Mouse (Mus musculus) mammary gland, adult 2 months (tissue): ENCODE measurements around the gene Drosha. TPM values are rescaled to one million over a fixed set of nuclear protein-coding genes. Genes with fewer than 3 reads are reported as not detected.

Source experiments
- polyA plus RNA-seq: library from polyadenylated mRNA; depleted of rRNA; stranded (reverse); fragments of >200 nt; gene quantifications from 2 replicates; pipeline ENCODE4 v1.2.3, GENCODE M21; 2012; ENCODE audit warnings: low replicate concordance; rRNA removed

Gene Drosha
- 9.6 and 10.2 TPM in 2 replicates for polyA plus RNA-seq

DNA sequence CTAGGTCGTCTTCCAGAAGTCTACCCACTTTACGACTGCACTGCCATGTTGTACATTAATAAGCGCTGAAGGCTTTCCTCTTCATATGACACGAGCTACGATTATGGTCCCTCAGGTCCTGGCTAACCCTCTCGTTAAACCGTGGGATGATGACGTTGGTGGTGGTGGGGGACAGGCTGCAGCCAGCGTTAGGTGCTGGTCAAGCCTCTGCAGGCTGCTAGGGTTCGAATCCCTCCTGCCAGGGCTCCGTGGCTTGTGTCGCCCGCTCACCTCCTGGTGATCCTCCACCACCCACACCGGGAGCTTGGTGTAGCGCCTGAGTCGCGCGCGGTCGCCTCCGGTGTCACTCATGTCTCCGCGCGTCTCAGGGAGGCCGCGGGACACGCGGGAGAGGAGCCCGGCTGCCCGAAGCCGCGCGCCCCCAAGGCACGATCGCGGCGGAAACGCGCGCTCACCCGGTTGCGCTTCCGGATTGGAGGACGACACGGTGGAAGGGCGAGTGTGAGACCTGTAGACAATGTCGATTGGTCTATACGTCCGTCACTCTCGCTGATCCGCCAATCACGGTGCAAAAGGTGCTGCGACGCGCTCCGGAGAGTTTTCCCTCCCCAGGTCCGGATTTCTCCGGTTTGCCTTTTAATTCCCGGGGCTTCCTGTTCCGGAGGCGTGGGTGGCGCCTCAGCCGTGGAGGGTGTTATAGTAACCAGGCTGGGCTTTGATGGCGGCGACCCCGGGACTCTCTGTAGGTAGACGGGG, at the start of gene Drosha, which contains the start of gene 6030458C11Rik:
Gene Drosha (plus strand): TSS at position 619 of the 756 bp plus-strand sequence.
Gene 6030458C11Rik (minus strand): TSS at position 453 of the 756 bp plus-strand sequence.

Other genes starting within 250 kb of the Drosha start
- 16.7 and 18.0 TPM in 2 replicates for gene Pdzd2, start 84.9 kb upstream of the Drosha start, polyA plus RNA-seq
- 6.4 and 9.9 TPM in 2 replicates for gene 6030458C11Rik, start 166 bp upstream of the Drosha start, polyA plus RNA-seq